Mouse (Mus musculus) midbrain, embryonic 15.5 days (tissue): ENCODE data around the gene Cd200. TPM values are rescaled to one million over a fixed set of nuclear protein-coding genes. Genes with fewer than 3 reads are reported as not detected.

Experiments used
- polyA plus RNA-seq: library from polyadenylated mRNA; unstranded; fragments of >200 nt; fragmentation: Nextera tagmentation; extraction: Ambion mirVana; gene quantifications from 2 replicates; pipeline ENCODE4 v1.2.1, GENCODE M21; 2015

Cd200 gene
- polyA plus RNA-seq, 1 experiment from 2014 or later, result 372 TPM

Other genes starting within 250 kb of the Cd200 start
- gene Btla, start 184.7 kb downstream of the Cd200 start, polyA plus RNA-seq, result 0.13 and 0.14 TPM in 2 replicates
- gene Gm609, start 83.9 kb upstream of the Cd200 start, polyA plus RNA-seq, result not detected in 2 replicates
- not detected in 2 replicates for gene Gm17783, start 123.0 kb upstream of the Cd200 start, polyA plus RNA-seq
- gene Slc9c1, start 126.3 kb upstream of the Cd200 start, polyA plus RNA-seq, result not detected in 2 replicates
- not detected in 2 replicates for gene Gcsam, start 201.3 kb upstream of the Cd200 start, polyA plus RNA-seq
- 0.10 TPM in 1 of 2 replicates, not detected in the other for gene BC016579, start 245.0 kb upstream of the Cd200 start, polyA plus RNA-seq